Mouse (Mus musculus) heart, embryonic 12.5 days (tissue): ENCODE measurements around the gene Rsph1. TPM values are rescaled to one million over a fixed set of nuclear protein-coding genes. Genes with fewer than 3 reads are reported as not detected.

Experiments used
- ATAC-seq: fragments of 200-750 bp; cut with Nextera tagmentation; 2 replicates; pipeline ENCODE4 v1.8.0; 2017; ENCODE audit warnings: moderate TSS enrichment, moderate library complexity; ENCODE audit not compliant: insufficient number of reproducible peaks, low FRiP score
- H3K27ac ChIP-seq: fragments of 300-500 bp; sonication (generic); 2 replicates; pipeline ENCODE4 v1.5.1; 2016; ENCODE audit warnings: mild to moderate bottlenecking, moderate library complexity; ENCODE audit not compliant: poor library complexity, severe bottlenecking
- H3K27me3 ChIP-seq: fragments of 300-500 bp; sonication (generic); replicated peaks from 2 replicates; pipeline ENCODE4 v1.6.1; 2016; ENCODE audit warnings: mild to moderate bottlenecking, moderate library complexity
- H3K36me3 ChIP-seq: fragments of 300-500 bp; sonication (generic); 2 replicates; pipeline ENCODE4 v1.6.1; 2016; ENCODE audit warnings: mild to moderate bottlenecking, moderate library complexity
- H3K4me1 ChIP-seq: fragments of 300-500 bp; sonication (generic); replicated peaks from 2 replicates; pipeline ENCODE4 v1.6.1; 2016; ENCODE audit warnings: mild to moderate bottlenecking
- H3K4me2 ChIP-seq: fragments of 300-500 bp; sonication (generic); 2 replicates; pipeline ENCODE4 v1.6.1; 2016; ENCODE audit warnings: mild to moderate bottlenecking, moderate library complexity
- H3K4me3 ChIP-seq: fragments of 300-500 bp; sonication (generic); 2 replicates; pipeline ENCODE4 v1.5.1; 2016; ENCODE audit warnings: mild to moderate bottlenecking
- H3K9ac ChIP-seq: fragments of 300-500 bp; sonication (generic); 2 replicates; pipeline ENCODE4 v1.6.1; 2016; ENCODE audit warnings: mild to moderate bottlenecking, moderate library complexity
- H3K9me3 ChIP-seq: fragments of 300-500 bp; sonication (generic); replicated peaks from 2 replicates; pipeline ENCODE4 v1.6.1; 2016; ENCODE audit warnings: mild to moderate bottlenecking, moderate library complexity
- WGBS: fragments of 180-500 bp; shearing (Covaris S2); methylation state at CpG from one replicate; pipeline ENCODE4 v1.1.7; 2016; 5-methylcytosine and 5-hydroxymethylcytosine counted together
- polyA plus RNA-seq: library from polyadenylated mRNA; unstranded; fragments of >200 nt; fragmentation: Nextera tagmentation; extraction: Ambion mirVana; gene quantifications from 2 replicates; pipeline ENCODE4 v1.2.1, GENCODE M21; 2016

The Rsph1 gene
- polyA plus RNA-seq, 1 experiment from 2014 or later, result 1.6 TPM

- Histone ChIP-seq H3K4me2 (no peak overlapping the region), H3K27me3 (0 out of 2 replicates have a peak, but pooled peaks cover 7% of the 10 kb centered on the region), H3K9me3 (no peaks in the 10 kb centered on the region), H3K36me3 (no peaks in the 10 kb centered on the region), H3K9ac (no peak overlapping the region), H3K27ac (no peak overlapping the region), H3K4me1 (no peaks in the 10 kb centered on the region), H3K4me3 (no peak overlapping the region)
- WGBS, result 21% methylated on average over 9 of the region's 9 CpGs
- no peak for ATAC-seq
These were observed 22.7 kb downstream of the Rsph1 start for GRCm38 (mm10) chr17:31254463-31254931.

GRCm38 (mm10) chr17:31253951-31254350 is 23.2 kb downstream of the Rsph1 start:
- Histone ChIP-seq H3K27me3 (0 out of 2 replicates have a peak, but pooled peaks cover 7% of the 10 kb centered on the region), H3K9ac (no peak overlapping the region), H3K9me3 (no peaks in the 10 kb centered on the region), H3K4me3 (no peak overlapping the region), H3K27ac (no peak overlapping the region), H3K4me2 (no peak overlapping the region), H3K4me1 (no peaks in the 10 kb centered on the region), H3K36me3 (no peaks in the 10 kb centered on the region)
- no peak for ATAC-seq
- 49% methylated on average over 5 of the region's 5 CpGs for WGBS

- Histone ChIP-seq H3K27me3 (0 out of 2 replicates have a peak, but pooled peaks cover 5% of the 10 kb centered on the region), H3K27ac (no peak overlapping the region), H3K4me1 (peaks cover 8% of the 10 kb centered on the region), H3K9me3 (peaks cover 5% of the 10 kb centered on the region), H3K36me3 (no peaks in the 10 kb centered on the region), H3K4me2 (no peak overlapping the region), H3K4me3 (no peak overlapping the region), H3K9ac (no peak overlapping the region)
- WGBS, result 25% methylated on average over 5 of the region's 5 CpGs
- no peak for ATAC-seq
These were observed 30.0 kb downstream of the Rsph1 start for GRCm38 (mm10) chr17:31247144-31247543.

DNA sequence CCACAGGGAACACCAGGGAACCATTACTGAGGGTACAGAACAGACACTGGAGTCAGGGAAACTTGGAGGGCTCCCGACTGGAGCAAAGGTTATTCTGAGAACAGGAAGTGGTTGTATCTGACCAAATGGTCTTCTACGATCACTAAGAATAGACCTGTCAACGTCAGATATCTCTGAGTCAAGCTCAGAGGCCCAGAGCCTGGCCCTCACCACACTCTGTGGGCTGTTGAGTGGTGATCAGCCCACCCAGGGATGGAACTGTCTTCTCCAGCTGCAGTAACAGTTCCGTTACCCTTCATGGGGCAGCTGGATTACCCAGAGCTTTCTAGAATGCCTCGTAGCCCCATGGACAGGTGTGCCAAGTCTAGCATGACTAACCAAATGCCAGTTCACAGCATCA is 31.9 kb downstream of the Rsph1 start:
- no peak overlapping the region for H3K4me2 ChIP-seq
- no peak overlapping the region for H3K9ac ChIP-seq
- no peaks in the 10 kb centered on the region for H3K36me3 ChIP-seq
- no peak overlapping the region for H3K4me3 ChIP-seq
- 26% methylated on average over 5 of the region's 5 CpGs for WGBS
- ATAC-seq, result no peak
- H3K27ac ChIP-seq, result no peak overlapping the region
- H3K9me3 ChIP-seq, result peaks cover 5% of the 10 kb centered on the region
- H3K27me3 ChIP-seq, result peaks cover 5% of the 10 kb centered on the region; the same call in 1 of the 2 replicates
- peaks cover 8% of the 10 kb centered on the region for H3K4me1 ChIP-seq

- ATAC-seq, result no peak
These were observed 34.4 kb downstream of the Rsph1 start for GRCm38 (mm10) chr17:31242764-31243163.

DNA sequence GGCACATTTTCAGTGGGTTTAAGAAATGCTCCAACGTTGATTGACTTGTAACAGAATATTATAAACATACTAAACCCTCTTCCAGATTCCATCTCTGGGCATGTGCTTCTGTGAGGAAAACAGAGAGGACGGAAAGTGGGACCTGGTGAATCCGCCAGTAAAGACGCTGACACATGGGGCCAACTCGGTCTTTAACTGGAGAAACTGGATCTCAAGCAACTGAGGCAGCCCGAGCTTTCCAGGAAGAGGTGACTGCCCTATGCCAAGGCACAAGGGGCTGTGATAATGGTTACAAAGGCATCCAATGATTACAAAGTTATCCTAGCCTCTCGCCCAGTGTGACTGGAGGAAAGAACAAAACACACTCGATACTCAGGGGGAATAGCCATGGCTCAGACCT is 36.0 kb downstream of the Rsph1 start:
- peaks cover 8% of the 10 kb centered on the region for H3K4me1 ChIP-seq
- H3K9ac ChIP-seq, result no peak overlapping the region
- no peak overlapping the region for H3K4me2 ChIP-seq
- 75% methylated on average over 8 of the region's 8 CpGs for whole genome bisulfite sequencing
- peaks cover 5% of the 10 kb centered on the region for H3K9me3 ChIP-seq
- no peak for ATAC-seq
- H3K4me3 ChIP-seq, result no peak overlapping the region
- no peaks in the 10 kb centered on the region; the same call in 1 of the 2 replicates for H3K27me3 ChIP-seq
- H3K36me3 ChIP-seq, result no peaks in the 10 kb centered on the region
- no peak overlapping the region for H3K27ac ChIP-seq

More at GRCm38 (mm10) chr17:31242764-31243163, 34.4 kb downstream of the Rsph1 start:
- no peaks in the 10 kb centered on the region; the same call in 1 of the 2 replicates for H3K27me3 ChIP-seq
- no peak overlapping the region for H3K9ac ChIP-seq
- H3K4me2 ChIP-seq, result no peak overlapping the region
- no peaks in the 10 kb centered on the region for H3K36me3 ChIP-seq
- H3K4me1 ChIP-seq, result peaks cover 8% of the 10 kb centered on the region
- H3K9me3 ChIP-seq, result peaks cover 5% of the 10 kb centered on the region
- H3K4me3 ChIP-seq, result no peak overlapping the region
- H3K27ac ChIP-seq, result no peak overlapping the region
- WGBS, result 0% methylated on average over 1 of the region's 1 CpGs

DNA sequence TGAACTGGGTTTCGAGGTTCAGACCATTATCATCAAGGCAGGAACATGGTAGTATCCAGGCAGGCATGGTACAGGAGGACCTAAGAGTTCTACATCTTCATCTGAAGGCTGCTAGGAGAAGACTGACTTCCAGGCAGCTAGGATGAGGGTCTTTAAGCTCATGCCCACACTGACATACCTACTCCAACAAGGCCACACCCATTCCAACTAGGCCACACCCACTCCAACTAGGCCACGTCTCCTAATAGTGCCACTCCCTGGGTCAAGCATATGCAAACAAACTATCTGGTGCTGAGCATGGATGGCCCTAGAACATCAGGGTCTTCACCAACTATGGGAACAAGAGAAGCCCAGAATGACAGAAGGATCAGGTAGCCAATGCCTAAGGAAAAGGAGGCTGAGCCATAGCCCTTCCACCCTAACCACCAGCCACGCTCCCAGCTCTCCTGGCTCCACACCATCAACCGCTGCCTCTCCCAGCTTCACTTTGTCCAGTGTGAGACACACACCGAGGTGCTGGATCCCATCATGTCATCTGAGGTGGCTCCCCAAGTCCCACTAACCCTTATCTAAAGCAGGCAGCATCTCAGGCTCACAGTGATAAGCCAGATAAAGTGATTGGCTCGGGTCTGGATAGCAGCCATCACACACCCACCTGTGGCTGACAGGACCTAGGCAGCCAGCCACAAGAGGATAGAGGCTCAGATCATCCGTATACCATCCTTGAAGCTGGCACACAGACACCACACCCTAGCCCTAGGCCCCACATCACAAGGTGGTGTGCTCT is 38.8 kb downstream of the Rsph1 start:
- no peak overlapping the region for H3K4me2 ChIP-seq
- H3K27me3 ChIP-seq, result no peaks in the 10 kb centered on the region; the same call in 1 of the 2 replicates
- WGBS, result 70% methylated on average over 7 of the region's 7 CpGs
- no peaks in the 10 kb centered on the region for H3K4me1 ChIP-seq
- H3K4me3 ChIP-seq, result no peak overlapping the region
- ATAC-seq, result no peak
- H3K9ac ChIP-seq, result no peak overlapping the region
- no peaks in the 10 kb centered on the region for H3K36me3 ChIP-seq
- no peaks in the 10 kb centered on the region for H3K9me3 ChIP-seq
- H3K27ac ChIP-seq, result no peak overlapping the region

- Histone ChIP-seq H3K9ac (no peak overlapping the region), H3K4me3 (no peak overlapping the region), H3K27ac (no peak overlapping the region), H3K4me2 (no peak overlapping the region), H3K4me1 (peaks cover 6% of the 10 kb centered on the region; the same call in 1 of the 2 replicates), H3K27me3 (no peaks in the 10 kb centered on the region), H3K36me3 (no peaks in the 10 kb centered on the region), H3K9me3 (no peaks in the 10 kb centered on the region)
- no peak for ATAC-seq
- WGBS, result 92% methylated on average over 1 of the region's 1 CpGs
These were observed 41.3 kb downstream of the Rsph1 start for GRCm38 (mm10) chr17:31235915-31236314.

- H3K36me3 ChIP-seq, result no peaks in the 10 kb centered on the region
- 34% methylated on average over 8 of the region's 8 CpGs for WGBS
- H3K4me3 ChIP-seq, result no peak overlapping the region
- ATAC-seq, result no peak
- H3K9me3 ChIP-seq, result no peaks in the 10 kb centered on the region
- peaks cover 6% of the 10 kb centered on the region; the same call in 1 of the 2 replicates for H3K4me1 ChIP-seq
- no peak overlapping the region for H3K27ac ChIP-seq
- no peak overlapping the region for H3K9ac ChIP-seq
- no peak overlapping the region for H3K4me2 ChIP-seq
- 0 out of 2 replicates have a peak, but pooled peaks cover 7% of the 10 kb centered on the region for H3K27me3 ChIP-seq
These were observed 44.8 kb downstream of the Rsph1 start for GRCm38 (mm10) chr17:31232251-31233010.

DNA sequence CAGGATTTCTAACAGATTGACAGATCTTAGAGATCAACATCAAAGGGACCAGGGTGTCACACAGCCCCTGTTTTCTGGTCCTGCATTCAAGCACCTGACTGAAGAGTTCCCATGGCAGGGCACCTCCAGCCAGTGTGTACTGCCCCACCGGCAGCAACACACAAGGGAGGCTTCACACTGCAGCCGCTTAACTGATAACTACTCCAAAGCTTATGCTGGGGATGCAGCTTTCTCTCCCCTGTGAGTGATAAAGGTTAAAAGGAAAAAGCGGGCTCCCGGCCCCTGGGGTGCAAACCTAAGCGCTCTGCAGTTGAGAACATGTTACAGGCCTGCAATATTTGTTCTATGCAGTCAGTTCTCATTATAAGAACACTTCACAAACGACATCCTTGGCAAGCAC is 45.4 kb downstream of the Rsph1 start:
- Histone ChIP-seq H3K27ac (no peak overlapping the region), H3K9me3 (no peaks in the 10 kb centered on the region), H3K9ac (no peak overlapping the region), H3K4me1 (peaks cover 6% of the 10 kb centered on the region; the same call in 1 of the 2 replicates), H3K36me3 (no peaks in the 10 kb centered on the region), H3K4me2 (no peak overlapping the region), H3K27me3 (0 out of 2 replicates have a peak, but pooled peaks cover 7% of the 10 kb centered on the region), H3K4me3 (no peak overlapping the region)
- 31% methylated on average over 6 of the region's 6 CpGs for WGBS
- ATAC-seq, result no peak

GRCm38 (mm10) chr17:31226931-31227330 is 50.3 kb downstream of the Rsph1 start:
- Histone ChIP-seq H3K4me2 (no peak overlapping the region), H3K4me3 (no peak overlapping the region), H3K27me3 (0 out of 2 replicates have a peak, but pooled peaks cover 7% of the 10 kb centered on the region), H3K4me1 (peaks cover 5% of the 10 kb centered on the region; the same call in 1 of the 2 replicates), H3K27ac (no peak overlapping the region), H3K9me3 (no peaks in the 10 kb centered on the region), H3K9ac (no peak overlapping the region), H3K36me3 (no peaks in the 10 kb centered on the region)
- no peak for ATAC-seq
- 72% methylated on average over 7 of the region's 7 CpGs for WGBS
